10 mouse cellular contexts compared by ENCODE assay signal in the genomic region with DNA sequence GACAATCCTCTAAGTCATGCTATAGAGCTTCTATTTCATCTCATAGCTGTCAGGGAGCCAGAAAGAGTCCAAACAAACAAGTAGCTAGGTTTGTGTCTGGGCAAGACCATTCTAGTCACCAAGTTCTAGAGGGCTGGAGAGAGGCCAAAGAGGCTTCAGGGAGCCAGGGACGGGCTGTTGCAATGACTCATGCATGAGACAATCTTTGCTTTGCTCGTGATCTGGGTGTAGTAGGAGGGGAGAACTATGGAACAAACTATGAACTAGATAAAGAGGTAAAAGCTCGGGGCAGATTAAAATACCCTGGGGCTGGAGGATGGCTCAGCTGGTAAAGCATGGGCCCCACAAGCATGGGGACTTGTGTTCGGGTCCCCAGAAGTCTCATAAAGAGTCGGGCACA. TPM values are rescaled to one million over a fixed set of nuclear protein-coding genes. Genes with fewer than 3 reads are reported as not detected.
DNase-seq lines count a peak whose midpoint lies in the region; ATAC-seq and TF ChIP-seq lines count a peak whose summit lies in the region.
"Had no signal": no experiment of that assay in that cellular context is flagged by ENCODE, and none has a peak within 500 bp of the region (broad histone marks: within the 10 kb centered on the region; RNA-seq: fewer than 3 reads in every experiment).

No protein-coding gene starts in this region.

- peaks cover 7% of the 10 kb centered on the region; the same call in 1 of the 2 replicates for H3K4me1 ChIP-seq in lung, embryonic 15.5 days
- no peaks in the 10 kb centered on the region for H3K4me1 ChIP-seq in hindbrain, embryonic 10.5 days (replicated peaks)
- H3K4me1 ChIP-seq: neural tube, embryonic 12.5 days had no signal

- H3K27me3 ChIP-seq in lung, embryonic 15.5 days, result no peaks in the 10 kb centered on the region
- H3K27me3 ChIP-seq in hindbrain, embryonic 10.5 days (ENCODE audit: insufficient read depth, poor library complexity, severe bottlenecking), result no peaks in the 10 kb centered on the region
- H3K27me3 ChIP-seq: neural tube, embryonic 12.5 days had no signal

- TF ChIP-seq CTCF in gastrocnemius, adult 2 months (IDR thresholded peaks at IDR 0.05), result no peak

- H3K36me3 ChIP-seq in lung, embryonic 15.5 days, result no peaks in the 10 kb centered on the region
- H3K36me3 ChIP-seq in hindbrain, embryonic 10.5 days, result no peaks in the 10 kb centered on the region
- H3K36me3 ChIP-seq: neural tube, embryonic 12.5 days had no signal

- H3K9me3 ChIP-seq in lung, embryonic 15.5 days, result no peaks in the 10 kb centered on the region
- H3K9me3 ChIP-seq in hindbrain, embryonic 10.5 days, result no peaks in the 10 kb centered on the region
- H3K9me3 ChIP-seq: neural tube, embryonic 12.5 days had no signal

- H3K4me2 ChIP-seq in lung, embryonic 15.5 days, result no peak overlapping the region
- H3K4me2 ChIP-seq: neural tube, embryonic 12.5 days had no signal

- no peak overlapping the region for H3K4me3 ChIP-seq in gastrocnemius, adult 2 months
- no peak overlapping the region for H3K4me3 ChIP-seq in lung, embryonic 15.5 days
- H3K4me3 ChIP-seq in hindbrain, embryonic 10.5 days, result no peak overlapping the region
- H3K4me3 ChIP-seq: neural tube, embryonic 12.5 days had no signal

- intact Hi-C loops in gastrocnemius, adult 2 months (cut with DNase I), result no loop called here

- peak; percentile 29; the same call in 1 of the 2 replicates for ATAC-seq in lung, embryonic 15.5 days (ENCODE audit: borderline replicate concordance, extremely low read depth, low FRiP score, low TSS enrichment)

- WGBS in lung, embryonic 15.5 days, result 56% methylated on average over 5 of the region's 5 CpGs
- WGBS in hindbrain, embryonic 10.5 days, result 83% methylated on average over 5 of the region's 5 CpGs

- peak; percentile 7 to 8 for DNase-seq in cerebellum, adult 18-20 months
- no peak for DNase-seq in cerebellum, postnatal 4 days (ENCODE audit: low spot score in 2 of 2)
- DNase-seq in 3134 (ENCODE audit: extremely low read depth, insufficient read length, low spot score), result peak; percentile 61
- peak; percentile 70 for DNase-seq in gastrocnemius, adult 2 months
- no peak for DNase-seq in thymus, postnatal 0 days (ENCODE audit: low spot score)
- no peak for DNase-seq in hindbrain, embryonic 10.5 days (ENCODE audit: low spot score)
- no peak for DNase-seq in cerebellum, adult 8-10 months

- peak overlapping the region; percentile 48 for H3K27ac ChIP-seq in gastrocnemius, adult 2 months
- H3K27ac ChIP-seq in lung, embryonic 15.5 days, result no peak overlapping the region
- H3K27ac ChIP-seq in hindbrain, embryonic 10.5 days, result no peak overlapping the region
- H3K27ac ChIP-seq: kidney, postnatal 0 days; neural tube, embryonic 12.5 days had no signal

- H3K9ac ChIP-seq in lung, embryonic 15.5 days, result no peak overlapping the region
- H3K9ac ChIP-seq: neural tube, embryonic 12.5 days had no signal

RNA-seq across cellular contexts. Expression of a gene that starts 22.8 kb away (rescaled TPM):
- 10 to 100 TPM in 1 of 2 experiments, 1 to 10 TPM in 1; 9.6 to 14.9 TPM for total RNA-seq in gastrocnemius, adult 2 months (2021)
- 49.9 and 50.8 TPM in 2 replicates for polyA plus RNA-seq in lung, embryonic 15.5 days (2015; fragmentation: Nextera tagmentation; extraction: Ambion mirVana)
- polyA plus RNA-seq in thymus, postnatal 0 days (2015; fragmentation: Nextera tagmentation; extraction: Ambion mirVana), result 36.4 and 41.5 TPM in 2 replicates
- polyA plus RNA-seq in hindbrain, embryonic 10.5 days (2016; fragmentation: Nextera tagmentation; extraction: Ambion mirVana), result 52.8 and 57.1 TPM in 2 replicates

RNA-seq across cellular contexts. Expression of a gene that starts 23.0 kb away (rescaled TPM):
- 1 to 10 TPM; 4.9 to 5.3 TPM for total RNA-seq in gastrocnemius, adult 2 months (2021)
- 4.0 and 5.0 TPM in 2 replicates for polyA plus RNA-seq in lung, embryonic 15.5 days (2015; fragmentation: Nextera tagmentation; extraction: Ambion mirVana)
- polyA plus RNA-seq in thymus, postnatal 0 days (2015; fragmentation: Nextera tagmentation; extraction: Ambion mirVana), result 4.5 and 4.8 TPM in 2 replicates
- polyA plus RNA-seq in hindbrain, embryonic 10.5 days (2016; fragmentation: Nextera tagmentation; extraction: Ambion mirVana), result 5.4 and 6.0 TPM in 2 replicates

Comparison
In these comparisons a context has a peak if more than half of its experiments do, and no peak if none do; other contexts are left out.
1. DNase-seq: peak in cerebellum, adult 18-20 months (2 of 2), 3134 (single experiment) and gastrocnemius, adult 2 months (single experiment); none in cerebellum, postnatal 4 days (0 of 2), thymus, postnatal 0 days (single experiment), hindbrain, embryonic 10.5 days (single experiment) and cerebellum, adult 8-10 months (single experiment).